Mouse (Mus musculus) heart, embryonic 11.5 days (tissue): ENCODE measurements around the gene Dmpk. TPM values are rescaled to one million over a fixed set of nuclear protein-coding genes. Genes with fewer than 3 reads are reported as not detected.

ENCODE experiments used
- ATAC-seq: fragments of 200-750 bp; cut with Nextera tagmentation; replicated peaks from 2 replicates; pipeline ENCODE4 v1.8.0; 2017; ENCODE audit warnings: moderate library complexity; ENCODE audit not compliant: insufficient number of reproducible peaks, low FRiP score, low TSS enrichment
- H3K27ac ChIP-seq: fragments of 300-500 bp; sonication (generic); 2 replicates; pipeline ENCODE4 v1.5.1; 2014; ENCODE audit warnings: mild to moderate bottlenecking, low read depth, low read length
- H3K27me3 ChIP-seq: fragments of 300-500 bp; sonication (generic); 2 replicates; pipeline ENCODE4 v1.6.1; 2014; ENCODE audit warnings: mild to moderate bottlenecking, low read length, mixed read lengths; ENCODE audit not compliant: control insufficient read depth, insufficient read depth
- H3K36me3 ChIP-seq: fragments of 300-500 bp; sonication (generic); 2 replicates; pipeline ENCODE4 v1.6.1; 2014; ENCODE audit warnings: mild to moderate bottlenecking, low read length, moderate library complexity, mixed read lengths; ENCODE audit not compliant: control insufficient read depth, insufficient read depth
- H3K4me1 ChIP-seq: fragments of 300-500 bp; sonication (generic); 2 replicates; pipeline ENCODE4 v1.6.1; 2014; ENCODE audit warnings: low read length; ENCODE audit not compliant: control insufficient read depth, insufficient read depth
- H3K4me2 ChIP-seq: fragments of 300-500 bp; sonication (generic); 2 replicates; pipeline ENCODE4 v1.6.1; 2014; ENCODE audit warnings: mild to moderate bottlenecking, moderate library complexity
- H3K4me3 ChIP-seq: fragments of 300-500 bp; sonication (generic); 2 replicates; pipeline ENCODE4 v1.5.1; 2014; ENCODE audit warnings: low read depth, low read length
- H3K9ac ChIP-seq: fragments of 300-500 bp; sonication (generic); 2 replicates; pipeline ENCODE4 v1.6.1; 2014; ENCODE audit warnings: mild to moderate bottlenecking, low read depth, low read length, moderate library complexity
- H3K9me3 ChIP-seq: fragments of 300-500 bp; sonication (generic); replicated peaks from 2 replicates; pipeline ENCODE4 v1.6.1; 2016; ENCODE audit warnings: low read length; ENCODE audit not compliant: control insufficient read depth
- WGBS: fragments of 180-500 bp; shearing (Covaris S2); extraction: QIAGEN DNeasy Blood & Tissue Kit; methylation state at CpG from one replicate; pipeline ENCODE4 v1.1.7; 2014; ENCODE audit not compliant: insufficient replicate concordance; 5-methylcytosine and 5-hydroxymethylcytosine counted together
- polyA plus RNA-seq: library from polyadenylated mRNA; unstranded; fragments of >200 nt; fragmentation: Nextera tagmentation; extraction: Ambion mirVana; gene quantifications from 2 replicates; pipeline ENCODE4 v1.2.1, GENCODE M21; 2014

Dmpk gene
- polyA plus RNA-seq, result 17.0 and 17.7 TPM in 2 replicates

DNA sequence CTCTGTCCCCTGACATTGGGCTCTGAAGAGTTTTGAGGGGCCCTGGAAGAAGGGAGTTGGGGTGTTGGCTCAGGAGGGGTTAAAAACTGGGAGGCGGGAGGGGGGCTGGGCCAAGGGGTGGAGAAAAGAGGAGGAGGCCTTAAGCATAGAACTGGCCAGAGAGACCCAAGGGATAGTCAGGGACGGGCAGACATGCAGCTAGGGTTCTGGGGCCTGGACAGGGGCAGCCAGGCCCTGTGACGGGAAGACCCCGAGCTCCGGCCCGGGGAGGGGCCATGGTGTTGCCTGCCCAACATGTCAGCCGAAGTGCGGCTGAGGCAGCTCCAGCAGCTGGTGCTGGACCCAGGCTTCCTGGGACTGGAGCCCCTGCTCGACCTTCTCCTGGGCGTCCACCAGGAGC lies at the start of gene Dmpk:
TSS of gene Dmpk (plus strand) at position 149 of the 400 bp plus-strand sequence.
- H3K4me2 ChIP-seq, result peak within 1 kb of the TSS; percentile 50
- peak within 1 kb of the TSS; percentile 70 for H3K27ac ChIP-seq
- 33% methylated on average over 10 of the region's 10 CpGs for WGBS

DNA sequence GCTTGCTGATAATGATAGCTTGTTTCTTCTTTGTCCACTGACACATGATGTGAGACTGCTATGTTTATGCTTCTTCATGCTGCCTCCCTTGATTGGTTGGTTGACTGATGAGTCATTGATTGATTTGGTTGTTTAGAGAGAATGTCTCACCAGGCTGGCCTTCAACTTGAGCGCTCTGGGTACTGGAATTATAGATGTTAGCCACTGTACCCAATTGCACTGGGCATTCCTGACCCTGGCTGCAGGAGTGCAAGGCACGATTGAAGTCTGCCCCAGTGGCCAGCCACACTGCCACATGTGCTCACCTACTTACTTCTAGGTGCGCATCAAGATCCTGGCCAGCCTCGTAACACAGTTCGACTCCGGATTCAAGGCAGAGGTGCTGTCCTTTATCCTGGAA lies 39.0 kb upstream of the Dmpk start:
- no peaks in the 10 kb centered on the region for H3K4me1 ChIP-seq
- no peak overlapping the region for H3K9ac ChIP-seq
- H3K36me3 ChIP-seq, result peaks cover 77% of the 10 kb centered on the region
- H3K27ac ChIP-seq, result no peak overlapping the region
- H3K4me3 ChIP-seq, result no peak overlapping the region
- H3K27me3 ChIP-seq, result no peaks in the 10 kb centered on the region
- no peak overlapping the region for H3K4me2 ChIP-seq
- no peak for ATAC-seq
- no peaks in the 10 kb centered on the region for H3K9me3 ChIP-seq
- WGBS, result 95% methylated on average over 6 of the region's 6 CpGs

More for the DNA sequence above, at the start of gene Dmpk:
- Histone ChIP-seq H3K4me3 (peak within 1 kb of the TSS; percentile 25), H3K9me3 (no peaks in the 10 kb centered on the region), H3K36me3 (peaks cover 37% of the 10 kb centered on the region), H3K9ac (peak within 1 kb of the TSS; percentile 52), H3K27me3 (no peaks in the 10 kb centered on the region), H3K4me1 (peaks cover 53% of the 10 kb centered on the region)
- peak; percentile 27 for ATAC-seq

DNA sequence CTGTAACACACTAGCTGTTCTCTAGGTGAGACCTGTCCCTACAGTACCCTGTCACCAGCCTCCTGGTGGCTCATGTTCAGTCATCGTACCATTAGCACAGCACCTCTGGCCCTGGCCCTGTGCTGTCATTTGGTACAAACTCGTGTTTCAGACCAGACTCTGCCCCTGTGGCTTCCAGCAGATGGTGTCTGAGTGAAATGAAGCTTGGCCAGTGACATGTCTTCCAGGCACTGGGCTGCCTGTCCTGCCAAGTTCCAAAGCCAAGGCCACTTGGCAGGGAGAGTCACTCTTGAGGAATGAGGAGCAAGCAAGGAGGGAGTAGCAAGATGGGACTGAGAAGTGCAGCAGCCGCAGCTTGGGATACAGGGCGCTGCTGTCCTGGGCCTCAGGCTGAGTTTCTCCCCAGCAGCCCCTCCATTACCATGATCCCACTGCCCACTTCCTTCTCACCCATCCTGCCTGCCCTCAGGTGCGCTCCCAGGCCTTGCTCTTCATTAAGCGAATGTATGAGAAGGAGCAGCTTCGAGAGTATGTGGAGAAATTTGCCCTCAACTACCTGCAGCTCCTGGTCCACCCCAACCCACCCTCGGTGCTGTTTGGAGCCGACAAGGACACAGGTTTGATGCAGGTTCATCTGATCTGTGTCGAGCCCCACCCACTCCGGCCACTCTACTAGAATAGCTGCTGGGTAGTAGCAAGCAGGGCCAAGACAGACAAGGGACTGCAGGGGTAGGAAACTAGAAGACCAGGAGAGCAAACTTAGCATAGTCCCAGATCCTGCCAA lies 37.2 kb upstream of the Dmpk start:
- H3K4me3 ChIP-seq, result no peak overlapping the region
- WGBS, result 85% methylated on average over 11 of the region's 11 CpGs
- no peaks in the 10 kb centered on the region for H3K27me3 ChIP-seq
- H3K9ac ChIP-seq, result no peak overlapping the region
- H3K27ac ChIP-seq, result no peak overlapping the region
- no peaks in the 10 kb centered on the region for H3K9me3 ChIP-seq
- no peaks in the 10 kb centered on the region for H3K4me1 ChIP-seq
- no peak for ATAC-seq
- no peak overlapping the region for H3K4me2 ChIP-seq
- peaks cover 69% of the 10 kb centered on the region for H3K36me3 ChIP-seq

DNA sequence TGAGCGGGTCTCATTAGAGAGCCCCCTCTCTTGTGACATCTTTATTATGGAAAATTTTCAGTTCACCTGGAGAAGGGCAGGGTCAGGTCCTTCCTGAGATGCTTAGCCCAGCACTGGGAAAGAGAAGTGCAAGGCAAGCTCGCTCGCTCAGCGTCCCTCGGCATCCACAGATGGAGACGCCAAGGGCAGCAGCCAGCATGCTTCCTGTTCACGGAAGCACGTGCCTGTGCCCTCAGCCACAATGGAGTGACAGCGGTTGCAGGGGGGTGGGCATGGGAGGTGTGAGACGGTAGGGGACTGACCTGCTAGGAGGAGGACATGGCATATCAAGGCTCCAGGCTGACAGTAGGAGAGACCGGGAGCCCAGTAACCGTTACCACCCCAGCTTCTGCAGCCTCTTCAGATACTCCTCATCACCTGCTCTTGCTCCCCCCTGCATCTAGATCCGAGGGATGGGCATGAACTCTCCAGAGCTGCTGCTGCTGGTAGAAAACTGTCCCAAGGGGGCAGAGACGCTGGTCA lies 35.6 kb upstream of the Dmpk start:
- H3K4me3 ChIP-seq, result no peak overlapping the region
- H3K27me3 ChIP-seq, result no peaks in the 10 kb centered on the region
- no peaks in the 10 kb centered on the region for H3K9me3 ChIP-seq
- no peak overlapping the region for H3K4me2 ChIP-seq
- peaks cover 59% of the 10 kb centered on the region for H3K36me3 ChIP-seq
- no peak overlapping the region for H3K9ac ChIP-seq
- no peaks in the 10 kb centered on the region for H3K4me1 ChIP-seq
- H3K27ac ChIP-seq, result no peak overlapping the region
- WGBS, result 86% methylated on average over 14 of the region's 14 CpGs
- ATAC-seq, result no peak

GRCm38 (mm10) chr7:19049252-19049651 lies 34.4 kb upstream of the Dmpk start:
- 86% methylated on average over 5 of the region's 5 CpGs for WGBS
- H3K4me3 ChIP-seq, result no peak overlapping the region
- H3K9ac ChIP-seq, result no peak overlapping the region
- 0 out of 2 replicates have a peak, but pooled peaks cover 3% of the 10 kb centered on the region for H3K4me1 ChIP-seq
- ATAC-seq, result no peak
- no peak overlapping the region for H3K27ac ChIP-seq
- H3K27me3 ChIP-seq, result no peaks in the 10 kb centered on the region
- peaks cover 53% of the 10 kb centered on the region for H3K36me3 ChIP-seq
- H3K9me3 ChIP-seq, result no peaks in the 10 kb centered on the region
- H3K4me2 ChIP-seq, result no peak overlapping the region

DNA sequence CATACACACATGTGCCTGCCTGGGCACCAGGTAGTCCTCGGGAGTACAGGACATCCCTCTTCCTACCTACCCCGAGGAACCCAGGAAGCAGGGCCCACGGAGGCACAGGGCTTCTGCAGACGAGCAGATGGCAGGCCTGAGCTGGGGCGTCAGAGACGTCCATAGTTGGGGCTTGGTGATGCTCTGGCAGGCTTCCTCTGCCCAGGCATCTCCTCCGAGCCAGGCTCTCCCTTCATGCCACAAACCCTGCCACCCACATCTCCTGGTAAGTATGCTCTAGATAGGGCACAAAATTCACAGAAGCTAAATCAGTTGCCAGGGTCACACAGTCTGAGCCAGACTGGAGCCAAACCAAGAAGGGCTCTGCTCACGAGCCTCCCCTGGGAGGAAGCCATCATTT lies 33.5 kb upstream of the Dmpk start:
- H3K4me2 ChIP-seq, result no peak overlapping the region
- H3K27ac ChIP-seq, result no peak overlapping the region
- H3K9me3 ChIP-seq, result no peaks in the 10 kb centered on the region
- no peak overlapping the region for H3K4me3 ChIP-seq
- no peaks in the 10 kb centered on the region for H3K27me3 ChIP-seq
- H3K9ac ChIP-seq, result no peak overlapping the region
- peaks cover 44% of the 10 kb centered on the region for H3K36me3 ChIP-seq
- H3K4me1 ChIP-seq, result 0 out of 2 replicates have a peak, but pooled peaks cover 3% of the 10 kb centered on the region
- ATAC-seq, result no peak
- 87% methylated on average over 8 of the region's 8 CpGs for WGBS

DNA sequence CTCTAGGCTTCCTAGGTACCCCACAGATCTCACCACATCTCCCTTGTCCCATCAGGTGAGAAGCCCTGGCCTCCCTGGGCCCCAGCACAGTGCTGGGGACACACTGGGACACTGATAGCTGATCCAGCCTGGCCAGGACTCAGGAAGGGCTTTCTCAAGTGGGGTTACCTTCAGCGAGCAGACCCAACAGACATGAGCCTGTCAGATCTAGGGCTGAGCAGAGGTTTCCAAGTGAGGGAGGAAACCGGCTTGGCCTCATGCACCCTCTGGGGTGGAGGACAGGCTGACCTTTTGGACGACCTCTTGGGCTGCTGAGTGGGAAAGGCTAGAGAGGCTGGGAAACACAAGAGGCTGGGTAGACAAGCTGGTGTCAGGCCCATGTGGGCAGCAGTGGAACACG lies 32.5 kb upstream of the Dmpk start:
- WGBS, result 59% methylated on average over 4 of the region's 4 CpGs
- Histone ChIP-seq H3K9ac (no peak overlapping the region), H3K9me3 (no peaks in the 10 kb centered on the region), H3K4me3 (no peak overlapping the region), H3K4me1 (0 out of 2 replicates have a peak, but pooled peaks cover 3% of the 10 kb centered on the region), H3K4me2 (no peak overlapping the region), H3K36me3 (peaks cover 34% of the 10 kb centered on the region), H3K27me3 (no peaks in the 10 kb centered on the region), H3K27ac (no peak overlapping the region)
- no peak for ATAC-seq

DNA sequence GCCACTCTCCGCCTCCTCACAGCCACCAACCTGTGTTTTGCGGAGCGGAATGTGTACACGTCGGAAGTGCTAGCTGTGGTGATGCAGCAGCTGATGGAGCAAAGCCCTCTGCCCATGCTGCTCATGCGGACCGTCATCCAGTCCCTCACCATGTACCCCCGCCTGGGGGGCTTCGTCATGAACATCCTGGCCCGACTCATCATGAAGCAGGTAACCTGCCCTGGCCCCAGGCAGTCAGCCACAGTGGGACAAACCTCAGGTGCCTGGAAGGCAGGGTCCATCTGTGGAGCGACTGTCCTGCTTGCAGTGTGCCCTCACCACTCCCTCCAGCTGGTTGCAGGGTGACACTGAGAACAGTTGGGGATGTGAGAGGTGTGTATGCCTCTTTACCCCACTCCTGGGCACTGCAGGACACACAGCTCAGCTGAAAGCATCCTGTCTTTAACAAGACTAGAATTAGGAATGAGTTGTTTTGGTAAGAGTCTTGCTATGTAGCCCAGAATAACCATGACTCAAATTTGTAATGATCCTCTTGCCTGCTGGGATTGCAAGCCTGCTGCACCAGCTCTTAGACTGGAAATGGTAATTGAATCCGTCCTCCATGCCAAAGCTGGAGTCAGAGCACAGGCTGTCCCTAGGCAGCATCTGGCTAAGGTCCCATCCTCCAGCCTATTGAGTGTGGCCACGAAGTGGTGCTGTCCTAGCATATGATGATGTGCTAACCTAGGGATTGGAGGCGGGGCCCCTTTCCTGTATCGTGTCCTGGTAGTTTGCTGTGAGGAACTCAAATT lies 31.1 kb upstream of the Dmpk start:
- ATAC-seq, result no peak
- Histone ChIP-seq H3K4me1 (0 out of 2 replicates have a peak, but pooled peaks cover 3% of the 10 kb centered on the region), H3K4me3 (no peak overlapping the region), H3K4me2 (no peak overlapping the region), H3K9me3 (no peaks in the 10 kb centered on the region), H3K27ac (no peak overlapping the region), H3K36me3 (peaks cover 22% of the 10 kb centered on the region), H3K27me3 (no peaks in the 10 kb centered on the region), H3K9ac (no peak overlapping the region)
- WGBS, result 87% methylated on average over 15 of the region's 15 CpGs
